Mouse (Mus musculus) C2C12 (cell line): ENCODE measurements around the gene Cux2. TPM values are rescaled to one million over a fixed set of nuclear protein-coding genes. Genes with fewer than 3 reads are reported as not detected.
A peak's percentile ranks its signal among the peaks of the same experiment; 100 is the strongest.

ENCODE experiments used
- H3K27me3 ChIP-seq: one replicate; pipeline ENCODE4 v1.6.1; 2011; ENCODE audit not compliant: control insufficient read depth, insufficient read depth, insufficient read length
- H3K36me3 ChIP-seq: one replicate; pipeline ENCODE4 v1.6.1; 2011; ENCODE audit not compliant: control insufficient read depth, insufficient read depth
- H3K4me3 ChIP-seq: one replicate; pipeline ENCODE4 v1.5.1; 2011; ENCODE audit warnings: mild to moderate bottlenecking, control low read depth; ENCODE audit not compliant: poor library complexity, insufficient read depth, severe bottlenecking
- H3K79me2 ChIP-seq: one replicate; pipeline ENCODE4 v1.6.1; 2011; ENCODE audit not compliant: control insufficient read depth, insufficient read depth
- H3K79me3 ChIP-seq: one replicate; pipeline ENCODE4 v1.6.1; 2011; ENCODE audit warnings: low read depth, control low read depth
- H3ac ChIP-seq: one replicate; pipeline ENCODE3; 2011; ENCODE audit warnings: low read depth; ENCODE audit not compliant: control insufficient read depth, insufficient read length
- CEBPB ChIP-seq: IDR thresholded peaks from one replicate; pipeline ENCODE4 v1.6.1; 2011; ENCODE audit warnings: low read depth, mild to moderate bottlenecking, control low read depth, moderate library complexity
- CTCF ChIP-seq: IDR thresholded peaks from one replicate; pipeline ENCODE4 v1.5.1; 2011; ENCODE audit not compliant: control insufficient read depth, insufficient read depth, insufficient read length
- FOSL1 ChIP-seq: IDR thresholded peaks from one replicate; pipeline ENCODE4 v1.8.0; 2011; ENCODE audit warnings: mild to moderate bottlenecking, low read length; ENCODE audit not compliant: poor library complexity, insufficient read depth, severe bottlenecking
- MAX ChIP-seq: IDR thresholded peaks from one replicate; pipeline ENCODE4 v1.6.1; 2011; ENCODE audit warnings: mild to moderate bottlenecking, control low read depth
- MYOD1 ChIP-seq: IDR thresholded peaks from one replicate; pipeline ENCODE4 v1.6.1; 2011; ENCODE audit warnings: low read depth; ENCODE audit not compliant: control insufficient read depth, insufficient read length
- MYOG ChIP-seq: IDR thresholded peaks from one replicate; pipeline ENCODE4 v1.6.1; 2011; ENCODE audit not compliant: control insufficient read depth, insufficient read length; ENCODE audit errors: extremely low read depth
- USF1 ChIP-seq: IDR thresholded peaks from one replicate; pipeline ENCODE4 v1.6.1; 2011; ENCODE audit warnings: low read depth, mild to moderate bottlenecking, control low read depth, moderate library complexity
- polyA plus RNA-seq: library from polyadenylated mRNA; unstranded; fragments of >200 nt; fragmentation: generic; extraction: Trizol; gene quantifications from one replicate; pipeline ENCODE4 v1.2.1, GENCODE M21; 2012; ENCODE audit warnings: missing spikeins

Cux2 gene
- polyA plus RNA-seq, 1 experiment: 0.08 TPM

DNA sequence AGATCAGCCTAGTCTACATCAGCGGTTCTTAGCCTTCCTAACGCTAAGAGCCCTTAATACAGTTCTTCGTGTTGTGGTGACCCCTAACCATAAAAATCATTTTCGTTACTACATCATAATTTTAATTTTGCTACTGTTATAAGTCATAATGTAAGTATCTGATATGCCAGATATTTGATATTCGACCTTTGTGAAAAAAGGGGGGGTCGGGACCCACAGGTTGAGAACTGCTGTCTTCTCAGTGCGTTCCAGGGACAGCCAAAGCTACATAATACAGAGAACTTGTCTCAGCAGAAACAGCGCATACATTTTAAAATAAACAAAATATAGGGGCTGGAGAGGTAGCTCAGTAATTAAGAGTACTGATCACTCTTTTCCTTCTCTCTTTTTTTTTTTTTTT is 39.8 kb upstream of the Cux2 start:
- no peak for TF ChIP-seq MYOD1
- no peak for TF ChIP-seq MYOG
- TF ChIP-seq USF1: no peak
- TF ChIP-seq FOSL1: no peak
- TF ChIP-seq CEBPB: no peak
- no peak for TF ChIP-seq CTCF
- TF ChIP-seq MAX: no peak
- H3ac ChIP-seq: no peak overlapping the region
- H3K36me3 ChIP-seq: no peaks in the 10 kb centered on the region
- no peak overlapping the region for H3K4me3 ChIP-seq
- H3K79me2 ChIP-seq: no peaks in the 10 kb centered on the region
- H3K79me3 ChIP-seq: no peaks in the 10 kb centered on the region
- H3K27me3 ChIP-seq: peaks cover 30% of the 10 kb centered on the region

DNA sequence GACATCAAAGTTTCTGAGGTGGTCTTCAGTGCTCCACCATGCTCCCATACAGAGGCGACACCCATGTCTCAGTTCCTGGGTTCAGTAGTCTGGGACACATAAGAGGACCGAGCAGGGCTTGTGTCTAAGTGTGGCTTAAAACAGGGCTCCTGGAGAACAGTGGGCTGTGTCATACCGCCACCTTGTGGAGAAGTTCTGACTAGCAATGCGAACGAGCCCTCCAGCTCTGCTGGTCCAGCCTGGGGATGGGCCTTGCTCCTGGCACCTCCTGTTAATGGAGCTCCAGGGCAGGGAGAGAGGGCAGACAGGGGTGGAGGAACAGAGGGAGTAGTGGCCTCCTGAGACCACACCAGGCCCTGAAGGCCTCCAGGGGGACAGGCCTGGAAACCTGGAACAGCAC is 39.0 kb upstream of the Cux2 start:
- Histone ChIP-seq H3K79me3 (no peaks in the 10 kb centered on the region), H3K79me2 (no peaks in the 10 kb centered on the region), H3ac (no peak overlapping the region), H3K36me3 (no peaks in the 10 kb centered on the region), H3K4me3 (no peak overlapping the region), H3K27me3 (peaks cover 23% of the 10 kb centered on the region)
- TF ChIP-seq MYOG (no peak), CTCF (peak; percentile 90), MAX (no peak), MYOD1 (no peak)

DNA sequence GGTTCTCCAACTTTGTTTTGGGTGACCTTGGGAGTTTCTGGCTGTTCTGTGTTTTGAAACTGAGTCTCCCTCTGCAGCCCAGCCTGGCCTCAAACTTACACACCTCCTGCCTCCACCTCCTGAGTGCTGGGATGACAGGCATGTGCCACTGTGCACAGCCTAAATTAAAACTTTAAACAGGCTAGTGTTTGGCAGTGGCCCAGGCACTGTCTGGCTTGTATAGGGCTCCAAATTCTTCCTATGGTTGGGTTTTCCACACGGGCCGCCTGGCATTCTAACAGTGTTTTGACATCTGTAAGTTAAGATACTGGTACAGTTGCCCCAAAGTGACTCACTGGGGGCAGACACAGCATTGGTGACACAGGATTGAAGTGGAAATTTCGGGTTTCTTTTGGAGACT is 36.2 kb upstream of the Cux2 start:
- no peak overlapping the region for H3K4me3 ChIP-seq
- TF ChIP-seq MYOG (no peak), FOSL1 (no peak), USF1 (no peak), MYOD1 (no peak), CTCF (no peak)
- H3K79me2 ChIP-seq: no peaks in the 10 kb centered on the region
- H3K79me3 ChIP-seq: no peaks in the 10 kb centered on the region
- no peak overlapping the region for H3ac ChIP-seq
- H3K36me3 ChIP-seq: no peaks in the 10 kb centered on the region
- peaks cover 7% of the 10 kb centered on the region for H3K27me3 ChIP-seq

DNA sequence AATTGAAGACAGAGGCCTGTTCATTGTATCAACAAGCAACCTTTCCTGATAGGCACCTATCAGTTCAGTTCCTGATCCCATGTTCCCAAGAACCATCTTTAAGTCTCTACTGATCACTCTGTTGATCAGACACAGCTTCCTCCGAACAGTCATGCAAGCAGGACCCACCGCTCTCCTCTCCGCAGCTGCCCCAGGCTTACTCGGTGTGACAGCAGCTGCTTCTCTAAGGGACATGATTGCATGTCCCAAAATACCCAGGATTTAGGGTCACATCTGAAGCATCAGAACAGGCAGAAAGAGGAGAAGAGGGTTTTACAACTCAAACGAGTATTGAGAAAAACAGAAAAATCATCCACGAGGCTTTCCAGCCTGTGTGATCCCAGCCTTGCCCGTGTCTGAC is 35.4 kb upstream of the Cux2 start:
- Histone ChIP-seq H3K79me3 (no peaks in the 10 kb centered on the region), H3K4me3 (no peak overlapping the region), H3K79me2 (no peaks in the 10 kb centered on the region), H3K27me3 (peaks cover 7% of the 10 kb centered on the region), H3ac (peak overlapping the region; percentile 15), H3K36me3 (no peaks in the 10 kb centered on the region)
- TF ChIP-seq MYOD1 (no peak), USF1 (no peak), MYOG (no peak), CEBPB (no peak)

DNA sequence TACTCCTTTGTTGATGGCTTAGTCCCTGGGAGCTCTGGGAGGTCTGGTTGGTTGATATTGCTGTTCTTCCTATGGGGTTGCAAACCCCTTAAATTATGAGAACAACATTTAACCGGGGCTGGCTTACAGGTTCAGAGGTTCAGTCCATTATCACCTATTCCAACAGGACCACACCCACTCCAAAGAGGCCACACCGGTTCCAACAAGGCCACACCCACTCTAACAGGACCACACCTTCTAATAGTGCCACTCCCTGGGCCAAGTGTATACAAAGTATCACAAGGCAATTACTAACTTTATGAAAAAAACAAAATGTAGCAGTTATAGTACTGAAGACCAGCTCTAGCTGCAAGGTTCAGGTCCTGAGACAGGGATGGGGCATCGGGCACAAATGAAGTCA is 34.6 kb upstream of the Cux2 start:
- no peaks in the 10 kb centered on the region for H3K36me3 ChIP-seq
- TF ChIP-seq MAX: no peak
- no peak for TF ChIP-seq MYOG
- TF ChIP-seq USF1: no peak
- peaks cover 7% of the 10 kb centered on the region for H3K27me3 ChIP-seq

DNA sequence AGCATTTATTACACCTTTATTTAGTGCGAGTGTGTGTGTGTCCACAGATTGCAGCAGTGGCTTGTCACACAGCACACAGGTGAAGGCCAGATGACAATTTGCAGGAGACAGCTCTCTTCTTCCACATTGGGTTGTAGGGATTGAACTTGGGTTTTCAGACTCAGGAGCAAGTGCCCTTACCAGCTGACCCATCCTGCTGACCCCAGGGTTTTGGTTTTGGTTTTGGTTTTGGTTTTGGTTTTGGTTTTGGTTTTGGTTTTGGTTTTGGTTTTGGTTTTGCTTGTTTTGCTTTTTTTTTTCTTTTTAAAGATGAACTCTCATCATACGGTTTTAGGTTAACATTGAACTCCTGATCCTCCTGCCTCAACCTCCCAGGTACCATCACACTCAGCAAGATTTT is 33.4 kb upstream of the Cux2 start:
- Histone ChIP-seq H3K36me3 (no peaks in the 10 kb centered on the region), H3K79me2 (no peaks in the 10 kb centered on the region), H3ac (no peak overlapping the region), H3K27me3 (peaks cover 11% of the 10 kb centered on the region), H3K79me3 (no peaks in the 10 kb centered on the region), H3K4me3 (no peak overlapping the region)
- TF ChIP-seq MYOG (no peak), MAX (no peak), CTCF (no peak), FOSL1 (no peak), MYOD1 (no peak), CEBPB (no peak), USF1 (no peak)

More for the DNA sequence above, 34.6 kb upstream of the Cux2 start:
- H3K79me3 ChIP-seq: no peaks in the 10 kb centered on the region
- no peaks in the 10 kb centered on the region for H3K79me2 ChIP-seq
- H3K4me3 ChIP-seq: no peak overlapping the region
- H3ac ChIP-seq: no peak overlapping the region
